Mouse (Mus musculus) hindbrain, postnatal 0 days (tissue): ENCODE results near the gene Fastkd1. TPM values are rescaled to one million over a fixed set of nuclear protein-coding genes. Genes with fewer than 3 reads are reported as not detected.

Experiments
- ATAC-seq: fragments of 200-750 bp; cut with Nextera tagmentation; 2 replicates; pipeline ENCODE4 v1.8.0; 2017; ENCODE audit warnings: mild to moderate bottlenecking, moderate TSS enrichment, moderate library complexity
- DNase-seq: peaks from one replicate; pipeline ENCODE4 v3.0.0-alpha.2; 2015; ENCODE audit warnings: low spot score
- H3K27ac ChIP-seq: fragments of 300-500 bp; sonication (generic); 2 replicates; pipeline ENCODE4 v1.5.1; 2014; ENCODE audit warnings: mild to moderate bottlenecking
- H3K27me3 ChIP-seq: fragments of 300-500 bp; sonication (generic); 2 replicates; pipeline ENCODE4 v1.6.1; 2014; ENCODE audit warnings: low read length, mixed read lengths; ENCODE audit not compliant: insufficient read depth
- H3K36me3 ChIP-seq: fragments of 300-500 bp; sonication (generic); 2 replicates; pipeline ENCODE4 v1.6.1; 2014; ENCODE audit warnings: low read length, mixed read lengths; ENCODE audit not compliant: insufficient read depth
- H3K4me1 ChIP-seq: fragments of 300-500 bp; sonication (generic); 2 replicates; pipeline ENCODE4 v1.6.1; 2014; ENCODE audit warnings: antibody characterized with exemption, low read length, mixed read lengths; ENCODE audit not compliant: insufficient read depth
- H3K4me2 ChIP-seq: fragments of 300-500 bp; sonication (generic); 2 replicates; pipeline ENCODE4 v1.6.1; 2014; ENCODE audit warnings: low read depth, mild to moderate bottlenecking, low read length, moderate library complexity, mixed read lengths
- H3K4me3 ChIP-seq: fragments of 300-500 bp; sonication (generic); 2 replicates; pipeline ENCODE4 v1.5.1; 2014; ENCODE audit warnings: low read length
- H3K9ac ChIP-seq: fragments of 300-500 bp; sonication (generic); replicated peaks from 2 replicates; pipeline ENCODE4 v1.6.1; 2014; ENCODE audit warnings: mild to moderate bottlenecking, low read length, moderate library complexity, mixed read lengths
- H3K9me3 ChIP-seq: fragments of 300-500 bp; sonication (generic); 2 replicates; pipeline ENCODE4 v1.6.1; 2016; ENCODE audit warnings: low read length, mixed read lengths
- CTCF ChIP-seq: IDR thresholded peaks from 2 replicates; pipeline ENCODE4 v1.5.1; 2016; ENCODE audit warnings: antibody characterized with exemption, control low read depth, low read depth
- WGBS: fragments of 180-500 bp; shearing (Covaris S2); extraction: QIAGEN DNeasy Blood & Tissue Kit; methylation state at CpG from one replicate; pipeline ENCODE4 v1.1.7; 2014; 5-methylcytosine and 5-hydroxymethylcytosine counted together
- polyA plus RNA-seq: library from polyadenylated mRNA; unstranded; fragments of >200 nt; fragmentation: Nextera tagmentation; extraction: Ambion mirVana; gene quantifications from 2 replicates; pipeline ENCODE4 v1.2.1, GENCODE M21; 2015
- total RNA-seq: library from RNA; depleted of rRNA; stranded (reverse); fragments of >200 nt; gene quantifications from 2 replicates; pipeline ENCODE4 v1.2.3, GENCODE M21; 2014

The Fastkd1 gene
- total and polyA plus RNA-seq, 2 experiments from 2014 or later, result 12.3 to 17.1 TPM

- Histone ChIP-seq H3K4me1 (no peaks in the 10 kb centered on the region), H3K9ac (no peak overlapping the region), H3K4me3 (no peak overlapping the region), H3K27me3 (no peaks in the 10 kb centered on the region), H3K36me3 (no peaks in the 10 kb centered on the region), H3K4me2 (no peak overlapping the region), H3K9me3 (no peaks in the 10 kb centered on the region), H3K27ac (no peak overlapping the region)
- DNase-seq (no peak), ATAC-seq (no peak)
- WGBS, result 75% methylated on average over 2 of the region's 2 CpGs
- TF ChIP-seq CTCF, result peak; percentile 42
These were observed 36.6 kb downstream of the Fastkd1 start for GRCm38 (mm10) chr2:69676713-69677112.

- no peak for DNase-seq
- WGBS, result 67% methylated on average over 9 of the region's 9 CpGs
- no peak for ATAC-seq
- no peak for TF ChIP-seq CTCF
- H3K9ac ChIP-seq, result no peak overlapping the region
- 0 out of 2 replicates have a peak, but pooled peaks cover 4% of the 10 kb centered on the region for H3K36me3 ChIP-seq
- H3K4me3 ChIP-seq, result no peak overlapping the region
- H3K4me2 ChIP-seq, result no peak overlapping the region
- H3K27ac ChIP-seq, result no peak overlapping the region
- no peaks in the 10 kb centered on the region for H3K9me3 ChIP-seq
- no peaks in the 10 kb centered on the region for H3K4me1 ChIP-seq
- H3K27me3 ChIP-seq, result no peaks in the 10 kb centered on the region
These were observed 38.0 kb downstream of the Fastkd1 start for GRCm38 (mm10) chr2:69675266-69675665.

- no peak for TF ChIP-seq CTCF
These were observed 39.6 kb downstream of the Fastkd1 start for GRCm38 (mm10) chr2:69673723-69674122.

GRCm38 (mm10) chr2:69669853-69670252, 43.5 kb downstream of the Fastkd1 start, which contains the start of gene Klhl41:
Klhl41 (plus strand) TSS chr2:69670120.
- H3K27ac ChIP-seq, result no peak within 1 kb of the TSS
- no peak within 1 kb of the TSS for H3K4me3 ChIP-seq
- no peak within 1 kb of the TSS for H3K4me2 ChIP-seq
- H3K9ac ChIP-seq, result no peak within 1 kb of the TSS
- 90% methylated on average over 9 of the region's 9 CpGs for WGBS
- TF ChIP-seq CTCF, result no peak
- no peaks in the 10 kb centered on the region for H3K4me1 ChIP-seq
- no peaks in the 10 kb centered on the region for H3K9me3 ChIP-seq
- DNase-seq (no peak), ATAC-seq (no peak)
- H3K36me3 ChIP-seq, result 0 out of 2 replicates have a peak, but pooled peaks cover 4% of the 10 kb centered on the region
- no peaks in the 10 kb centered on the region for H3K27me3 ChIP-seq

More at GRCm38 (mm10) chr2:69673723-69674122, 39.6 kb downstream of the Fastkd1 start:
- ATAC-seq (no peak), DNase-seq (no peak)
- Histone ChIP-seq H3K4me1 (no peaks in the 10 kb centered on the region), H3K9ac (no peak overlapping the region), H3K9me3 (no peaks in the 10 kb centered on the region), H3K27me3 (no peaks in the 10 kb centered on the region), H3K4me2 (no peak overlapping the region), H3K27ac (no peak overlapping the region), H3K4me3 (no peak overlapping the region), H3K36me3 (0 out of 2 replicates have a peak, but pooled peaks cover 4% of the 10 kb centered on the region)
- 63% methylated on average over 5 of the region's 5 CpGs for WGBS

GRCm38 (mm10) chr2:69668414-69668813, 44.9 kb downstream of the Fastkd1 start:
- no peaks in the 10 kb centered on the region for H3K9me3 ChIP-seq
- peaks cover 4% of the 10 kb centered on the region; the same call in 1 of the 2 replicates for H3K36me3 ChIP-seq
- no peaks in the 10 kb centered on the region for H3K4me1 ChIP-seq
- no peak overlapping the region for H3K27ac ChIP-seq
- H3K4me3 ChIP-seq, result no peak overlapping the region
- H3K27me3 ChIP-seq, result no peaks in the 10 kb centered on the region
- no peak for TF ChIP-seq CTCF
- H3K4me2 ChIP-seq, result no peak overlapping the region
- no peak for DNase-seq
- ATAC-seq, result no peak
- WGBS, result 71% methylated on average over 6 of the region's 6 CpGs
- H3K9ac ChIP-seq, result no peak overlapping the region

GRCm38 (mm10) chr2:69667656-69668055, 45.7 kb downstream of the Fastkd1 start:
- Histone ChIP-seq H3K36me3 (peaks cover 4% of the 10 kb centered on the region; the same call in 1 of the 2 replicates), H3K4me2 (no peak overlapping the region), H3K4me1 (no peaks in the 10 kb centered on the region), H3K9ac (no peak overlapping the region), H3K27me3 (no peaks in the 10 kb centered on the region), H3K27ac (no peak overlapping the region), H3K4me3 (no peak overlapping the region), H3K9me3 (no peaks in the 10 kb centered on the region)
- WGBS, result 96% methylated on average over 4 of the region's 4 CpGs
- DNase-seq, result no peak
- TF ChIP-seq CTCF, result no peak
- no peak for ATAC-seq

- H3K9me3 ChIP-seq, result no peaks in the 10 kb centered on the region
- no peak for ATAC-seq
- no peak overlapping the region for H3K4me2 ChIP-seq
- H3K4me3 ChIP-seq, result no peak overlapping the region
- H3K9ac ChIP-seq, result no peak overlapping the region
- TF ChIP-seq CTCF, result no peak
- DNase-seq, result no peak
- no peaks in the 10 kb centered on the region for H3K4me1 ChIP-seq
- H3K36me3 ChIP-seq, result no peaks in the 10 kb centered on the region; the same call in 1 of the 2 replicates
- H3K27me3 ChIP-seq, result no peaks in the 10 kb centered on the region
- H3K27ac ChIP-seq, result no peak overlapping the region
- 87% methylated on average over 13 of the region's 13 CpGs for WGBS
These were observed 49.4 kb downstream of the Fastkd1 start for GRCm38 (mm10) chr2:69663827-69664476.
